In the genomic region with DNA sequence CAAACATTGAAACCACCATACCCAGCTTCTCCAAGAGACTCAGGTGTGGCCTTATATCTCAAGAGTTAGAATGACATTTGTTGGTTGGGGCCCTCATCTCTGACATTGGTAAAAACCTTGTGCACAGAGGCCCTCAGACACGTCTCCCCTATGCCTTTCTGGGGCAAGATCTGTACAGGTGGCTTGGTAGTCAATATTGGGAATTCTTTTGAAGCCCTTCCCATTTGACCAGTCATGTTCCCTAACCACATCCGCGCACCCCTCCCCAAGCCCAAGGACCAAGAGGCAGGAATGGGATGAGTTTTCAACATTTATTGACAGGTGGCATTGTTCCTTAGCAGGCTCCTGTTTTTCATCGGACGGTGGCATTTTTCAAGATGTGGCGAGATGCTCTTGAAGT, we compare ENCODE assay signal across 49 mouse cellular contexts. TPM values are rescaled to one million over a fixed set of nuclear protein-coding genes. Genes with fewer than 3 reads are reported as not detected.
"Had no signal": no experiment of that assay in that cellular context is flagged by ENCODE, and none has a peak within 500 bp of the region (broad histone marks: within the 10 kb centered on the region; RNA-seq: fewer than 3 reads in every experiment).

A gene (minus strand): TSS at position 101 of the 400 bp plus-strand sequence.

- DNase-seq: heart, postnatal 10 days; heart, postnatal 14 days; heart, postnatal 36 days; heart, postnatal 4 days; kidney, adult 11 months; kidney, adult 18-20 months; kidney, adult 2 months; kidney, adult 8-10 months; kidney, adult 9 months; kidney, postnatal 10 days; kidney, postnatal 14 days; kidney, postnatal 25 days; kidney, postnatal 36 days; layer of hippocampus, adult 9-11 months; layer of hippocampus, postnatal 36 days had no signal

- H3K4me1 ChIP-seq: heart, embryonic 12.5 days; heart, embryonic 13.5 days; heart, embryonic 15.5 days; hindbrain, embryonic 10.5 days; hindbrain, embryonic 12.5 days; hindbrain, embryonic 13.5 days; hindbrain, embryonic 15.5 days; intestine, embryonic 15.5 days; kidney, embryonic 15.5 days had no signal

- H3K36me3 ChIP-seq: heart, embryonic 10.5 days; heart, embryonic 12.5 days; heart, embryonic 13.5 days; heart, embryonic 15.5 days; hindbrain, embryonic 10.5 days; hindbrain, embryonic 12.5 days; hindbrain, embryonic 13.5 days; hindbrain, embryonic 15.5 days; intestine, embryonic 15.5 days; kidney, embryonic 15.5 days had no signal

- H3K4me3 ChIP-seq: heart, embryonic 10.5 days; heart, embryonic 12.5 days; heart, embryonic 13.5 days; heart, embryonic 15.5 days; hindbrain, embryonic 10.5 days; hindbrain, embryonic 12.5 days; hindbrain, embryonic 13.5 days; hindbrain, embryonic 15.5 days; intestine, embryonic 15.5 days; kidney, embryonic 15.5 days; layer of hippocampus, adult 2 months had no signal

- H3K27ac ChIP-seq: heart, embryonic 10.5 days; heart, embryonic 13.5 days; heart, embryonic 15.5 days; hindbrain, embryonic 10.5 days; hindbrain, embryonic 12.5 days; hindbrain, embryonic 13.5 days; hindbrain, embryonic 14.5 days; hindbrain, embryonic 15.5 days; hindbrain, postnatal 0 days; intestine, embryonic 15.5 days; kidney, embryonic 15.5 days; kidney, postnatal 0 days; layer of hippocampus, adult 2 months had no signal

- ATAC-seq: hindbrain, embryonic 16.5 days; hindbrain, postnatal 0 days; inflammation-experienced regulatory T-cells, adult 6 months; intestine, embryonic 15.5 days; intestine, embryonic 16.5 days; intestine, postnatal 0 days had no signal

RNA-seq across cellular contexts. Expression of the gene that starts here (rescaled TPM):
- total RNA-seq: heart, postnatal 10 days; heart, postnatal 14 days; heart, postnatal 25 days; heart, postnatal 36 days; heart, postnatal 4 days; hematopoietic stem cell, adult 5-6 weeks; hindbrain, postnatal 0 days; layer of hippocampus, adult 18-20 months; layer of hippocampus, adult 2 months; layer of hippocampus, adult 8-10 months; layer of hippocampus, postnatal 10 days; layer of hippocampus, postnatal 14 days; layer of hippocampus, postnatal 25 days; layer of hippocampus, postnatal 36 days; left cerebral cortex, adult 18-20 months had no signal
- polyA plus RNA-seq: heart, embryonic 10.5 days; heart, embryonic 11.5 days; heart, embryonic 12.5 days; heart, embryonic 13.5 days; heart, embryonic 14.5 days; heart, embryonic 15.5 days; heart, embryonic 16.5 days; heart, postnatal 0 days; hindbrain, embryonic 10.5 days; hindbrain, embryonic 11.5 days; hindbrain, embryonic 12.5 days; hindbrain, embryonic 13.5 days; hindbrain, embryonic 14.5 days; hindbrain, embryonic 15.5 days; hindbrain, embryonic 16.5 days; hindbrain, postnatal 0 days; inflammation-experienced regulatory T-cells, adult 6 months; intestine, embryonic 14.5 days; intestine, embryonic 15.5 days; intestine, embryonic 16.5 days; intestine, postnatal 0 days; kidney, embryonic 14.5 days; kidney, embryonic 15.5 days; kidney, embryonic 16.5 days; kidney, postnatal 0 days had no signal
